Mouse (Mus musculus) heart, embryonic 14.5 days (tissue): ENCODE results near the gene Nat8f3. TPM values are rescaled to one million over a fixed set of nuclear protein-coding genes. Genes with fewer than 3 reads are reported as not detected.
"Not testable (repeated sequence)": the region's sequence is repeated elsewhere in the genome, so short reads cannot be mapped to it uniquely, and the experiment has no call there.

Source experiments
- ATAC-seq: fragments of 200-750 bp; cut with Nextera tagmentation; 2 replicates; pipeline ENCODE4 v1.8.0; 2017; ENCODE audit warnings: low read depth, moderate TSS enrichment; ENCODE audit not compliant: insufficient number of reproducible peaks, insufficient read depth, low FRiP score
- H3K27ac ChIP-seq, 2 experiments: fragments of 200-500 bp in 1 of 2; fragments of 300-500 bp in 1 of 2; sonication (generic) in 1 of 2; replicated peaks in 1 of 2; 2 replicates each; pipeline ENCODE4 v1.5.1; 2012 to 2014; ENCODE audit warnings: low read depth in 2 of 2, low read length in 2 of 2, control low read depth in 1 of 2, mild to moderate bottlenecking in 1 of 2, mixed read lengths in 1 of 2; ENCODE audit not compliant: control insufficient read depth in 1 of 2, insufficient read depth in 1 of 2
- H3K27me3 ChIP-seq: fragments of 300-500 bp; sonication (generic); 2 replicates; pipeline ENCODE4 v1.6.1; 2014; ENCODE audit warnings: mild to moderate bottlenecking, low read length, control low read depth; ENCODE audit not compliant: control insufficient read depth, insufficient read depth
- H3K36me3 ChIP-seq: fragments of 300-500 bp; sonication (generic); 2 replicates; pipeline ENCODE4 v1.6.1; 2014; ENCODE audit warnings: mild to moderate bottlenecking, control low read depth, low read length, mixed read lengths; ENCODE audit not compliant: control insufficient read depth, insufficient read depth
- H3K4me1 ChIP-seq, 2 experiments: fragments of 200-500 bp in 1 of 2; fragments of 300-500 bp in 1 of 2; sonication (generic) in 1 of 2; 2 replicates each; pipeline ENCODE4 v1.6.1; 2012 to 2014; ENCODE audit warnings: low read length in 2 of 2, control low read depth in 1 of 2, mixed read lengths in 1 of 2; ENCODE audit not compliant: control insufficient read depth in 2 of 2, insufficient read depth in 2 of 2
- H3K4me2 ChIP-seq: fragments of 300-500 bp; sonication (generic); 2 replicates; pipeline ENCODE4 v1.6.1; 2014; ENCODE audit warnings: mild to moderate bottlenecking, low read length
- H3K4me3 ChIP-seq, 2 experiments: fragments of 200-500 bp in 1 of 2; fragments of 300-500 bp in 1 of 2; sonication (generic) in 1 of 2; 2 replicates each; pipeline ENCODE4 v1.5.1; 2012 to 2014; ENCODE audit warnings: low read length in 2 of 2, mild to moderate bottlenecking in 2 of 2, control low read depth in 1 of 2, low read depth in 1 of 2, moderate library complexity in 1 of 2; ENCODE audit not compliant: control insufficient read depth in 1 of 2, insufficient read depth in 1 of 2
- H3K9ac ChIP-seq: fragments of 300-500 bp; sonication (generic); 2 replicates; pipeline ENCODE4 v1.6.1; 2014; ENCODE audit warnings: mild to moderate bottlenecking, low read length
- H3K9me3 ChIP-seq: fragments of 300-500 bp; sonication (generic); 2 replicates; pipeline ENCODE4 v1.6.1; 2016; ENCODE audit warnings: low read length, control low read depth; ENCODE audit not compliant: control insufficient read depth
- WGBS: fragments of 180-500 bp; shearing (Covaris S2); extraction: QIAGEN DNeasy Blood & Tissue Kit; methylation state at CpG from one replicate; pipeline ENCODE4 v1.1.7; 2014; 5-methylcytosine and 5-hydroxymethylcytosine counted together
- polyA plus RNA-seq: library from polyadenylated mRNA; unstranded; fragments of >200 nt; fragmentation: Nextera tagmentation; extraction: Ambion mirVana; gene quantifications from 2 replicates; pipeline ENCODE4 v1.2.1, GENCODE M21; 2014

Nat8f3 gene
- polyA plus RNA-seq = not detected in 2 replicates

DNA sequence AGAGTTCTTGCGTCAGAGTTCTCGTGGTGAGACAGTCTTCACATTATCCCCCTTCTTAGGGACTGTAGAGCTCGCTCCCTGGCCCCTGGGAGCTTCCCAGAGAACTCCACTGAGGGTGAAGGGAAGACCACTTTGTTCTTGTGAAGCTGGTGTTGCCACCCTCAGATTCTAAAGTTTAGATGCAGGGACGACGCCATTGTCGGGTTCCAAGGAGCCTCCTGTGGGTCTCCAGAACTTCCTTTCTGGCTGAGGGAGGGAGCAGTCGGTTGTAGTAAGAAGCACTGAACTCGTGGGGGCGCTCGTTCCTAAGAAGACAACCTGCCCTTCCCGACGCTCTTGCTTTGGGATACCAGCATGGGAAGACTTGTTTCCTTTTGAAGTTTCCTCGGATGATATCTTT is at the start of gene Nat8f3:
Gene Nat8f3, minus strand, starts transcription at position 223 of the 400 bp plus-strand sequence.
- H3K27ac ChIP-seq, H3K9me3 ChIP-seq, H3K4me3 ChIP-seq, H3K4me1 ChIP-seq, H3K27me3 ChIP-seq, H3K9ac ChIP-seq, ATAC-seq, H3K4me2 ChIP-seq, H3K36me3 ChIP-seq: not testable (repeated sequence)
- WGBS = 60% methylated on average over 13 of the region's 13 CpGs

DNA sequence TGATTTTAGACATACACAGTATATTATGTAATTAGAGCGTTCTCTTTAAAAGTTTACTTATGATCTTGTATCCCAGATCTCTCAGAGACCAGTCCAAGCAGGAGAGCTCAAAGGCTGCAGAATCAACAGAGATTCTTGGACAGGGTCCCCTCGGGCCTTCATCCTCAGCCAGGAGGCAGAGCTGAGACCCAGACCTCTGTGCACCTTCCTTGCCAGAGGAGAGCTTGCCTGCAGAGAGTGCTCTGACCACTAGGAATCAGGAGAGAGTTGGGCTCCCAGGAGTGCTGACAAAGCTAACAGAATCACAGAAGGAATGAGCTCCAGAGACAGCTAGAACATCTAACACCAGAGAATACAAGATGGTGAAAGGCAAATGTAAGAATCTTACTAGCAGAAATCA is 47.8 kb upstream of the Nat8f3 start:
- no peaks in the 10 kb centered on the region for H3K27me3 ChIP-seq
- ATAC-seq = no peak
- no peak overlapping the region for H3K4me2 ChIP-seq
- no peaks in the 10 kb centered on the region for H3K36me3 ChIP-seq
- no peak overlapping the region for H3K27ac ChIP-seq
- no peak overlapping the region for H3K4me3 ChIP-seq
- 72% methylated on average over 2 of the region's 2 CpGs for WGBS
- H3K4me1 ChIP-seq = no peaks in the 10 kb centered on the region
- no peaks in the 10 kb centered on the region for H3K9me3 ChIP-seq
- H3K9ac ChIP-seq = no peak overlapping the region

DNA sequence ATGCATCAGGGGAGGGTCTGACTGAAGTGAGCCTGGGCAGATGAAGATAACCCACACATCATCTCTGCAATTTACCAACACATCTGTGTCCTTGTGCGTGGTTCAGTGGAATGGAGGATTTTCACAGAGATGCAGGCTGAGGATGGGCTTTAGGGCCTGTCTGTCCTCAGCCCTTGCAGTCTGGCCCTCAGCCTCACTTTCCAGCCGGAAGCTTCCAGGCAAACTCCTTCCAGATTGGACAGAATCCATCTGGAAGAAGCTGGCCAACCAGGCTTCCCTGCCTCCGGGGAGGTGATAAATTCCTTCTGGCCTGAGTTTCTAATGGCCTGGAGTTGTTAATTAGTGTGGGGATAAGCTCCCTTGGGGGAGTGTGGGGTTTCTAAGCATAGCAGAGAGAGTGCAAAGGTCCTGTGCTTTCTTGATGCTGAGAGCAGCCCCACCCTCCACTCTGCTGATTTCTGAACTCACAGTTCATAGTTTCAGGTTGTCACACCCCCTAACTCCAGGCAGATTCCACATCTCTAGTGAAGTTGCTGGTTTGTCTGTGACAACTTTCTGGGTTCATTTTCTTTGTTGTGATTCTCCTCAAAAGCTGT is 45.5 kb upstream of the Nat8f3 start:
- not testable (repeated sequence) for H3K4me1 ChIP-seq, H3K4me3 ChIP-seq, H3K27ac ChIP-seq, H3K4me2 ChIP-seq, ATAC-seq, H3K9ac ChIP-seq, H3K9me3 ChIP-seq, H3K36me3 ChIP-seq, H3K27me3 ChIP-seq
- WGBS = 55% methylated on average over 3 of the region's 3 CpGs

DNA sequence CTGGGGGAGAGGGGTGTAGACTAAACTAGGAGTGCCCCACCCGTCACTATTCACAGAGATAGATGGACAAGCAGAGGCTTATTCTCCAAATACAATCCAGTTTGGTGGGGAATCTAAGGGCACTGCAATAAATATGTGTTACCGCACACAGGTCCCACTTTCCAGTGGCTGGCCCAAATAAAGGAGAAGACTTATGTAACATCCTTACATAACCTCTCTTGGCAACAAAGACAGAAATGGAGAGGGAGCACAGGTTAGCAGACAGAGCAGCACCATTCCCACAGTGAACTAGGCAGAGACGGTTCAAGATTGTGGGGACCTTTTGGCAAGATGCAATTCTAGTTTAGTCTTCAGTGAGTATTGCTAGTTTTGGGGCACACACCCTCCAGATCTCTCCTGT is 45.0 kb upstream of the Nat8f3 start:
- not testable (repeated sequence) for H3K4me3 ChIP-seq, H3K9me3 ChIP-seq, H3K4me1 ChIP-seq, H3K27me3 ChIP-seq, H3K9ac ChIP-seq, H3K36me3 ChIP-seq, H3K4me2 ChIP-seq, H3K27ac ChIP-seq, ATAC-seq
- 89% methylated on average over 2 of the region's 3 CpGs for WGBS

DNA sequence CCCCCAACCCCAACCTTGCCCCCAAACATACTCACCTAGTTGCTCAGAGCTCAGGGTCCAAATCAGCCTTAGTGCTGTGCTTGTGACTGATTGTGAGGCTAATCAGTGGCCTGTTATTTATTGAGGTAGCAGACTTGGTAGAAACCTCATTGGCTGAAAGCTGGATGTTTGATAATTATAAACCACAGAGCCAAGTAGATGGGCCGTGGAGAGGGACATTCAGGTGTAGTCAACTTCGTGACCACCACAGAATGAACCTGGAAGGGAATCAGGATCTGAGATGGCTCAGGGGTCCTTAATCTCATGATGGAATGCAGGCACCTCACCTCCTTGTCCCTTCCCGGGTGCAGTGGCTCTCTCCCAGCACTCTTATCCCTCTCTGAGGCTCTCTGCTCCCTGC is 44.2 kb upstream of the Nat8f3 start:
- H3K4me2 ChIP-seq, H3K27me3 ChIP-seq, H3K4me3 ChIP-seq, H3K9me3 ChIP-seq, H3K9ac ChIP-seq, ATAC-seq, H3K27ac ChIP-seq, H3K4me1 ChIP-seq, H3K36me3 ChIP-seq: not testable (repeated sequence)
- 46% methylated on average over 2 of the region's 3 CpGs for WGBS

DNA sequence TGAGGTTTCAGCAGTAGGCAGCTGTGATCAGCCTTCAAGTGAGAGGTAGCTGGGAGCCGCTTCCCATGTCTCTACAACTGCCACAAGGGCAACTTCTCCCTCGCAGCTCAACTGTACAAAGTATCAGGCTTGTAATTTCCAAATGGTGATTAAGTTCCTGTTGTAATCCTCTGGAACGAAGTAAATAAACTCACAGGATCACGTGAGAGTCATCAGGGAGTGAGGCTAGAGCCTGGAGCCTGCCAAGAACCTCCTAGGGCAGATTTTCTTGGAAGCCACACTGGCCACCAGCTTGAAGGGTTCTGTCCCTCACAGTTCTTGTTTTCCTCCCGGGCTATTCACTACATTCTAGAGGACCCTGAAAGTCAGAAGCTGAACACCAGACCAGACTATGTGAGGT is 37.6 kb upstream of the Nat8f3 start:
- H3K36me3 ChIP-seq, H3K27me3 ChIP-seq, H3K4me3 ChIP-seq, ATAC-seq, H3K4me2 ChIP-seq, H3K27ac ChIP-seq, H3K9ac ChIP-seq, H3K9me3 ChIP-seq, H3K4me1 ChIP-seq: not testable (repeated sequence)
- 69% methylated on average over 5 of the region's 5 CpGs for WGBS

DNA sequence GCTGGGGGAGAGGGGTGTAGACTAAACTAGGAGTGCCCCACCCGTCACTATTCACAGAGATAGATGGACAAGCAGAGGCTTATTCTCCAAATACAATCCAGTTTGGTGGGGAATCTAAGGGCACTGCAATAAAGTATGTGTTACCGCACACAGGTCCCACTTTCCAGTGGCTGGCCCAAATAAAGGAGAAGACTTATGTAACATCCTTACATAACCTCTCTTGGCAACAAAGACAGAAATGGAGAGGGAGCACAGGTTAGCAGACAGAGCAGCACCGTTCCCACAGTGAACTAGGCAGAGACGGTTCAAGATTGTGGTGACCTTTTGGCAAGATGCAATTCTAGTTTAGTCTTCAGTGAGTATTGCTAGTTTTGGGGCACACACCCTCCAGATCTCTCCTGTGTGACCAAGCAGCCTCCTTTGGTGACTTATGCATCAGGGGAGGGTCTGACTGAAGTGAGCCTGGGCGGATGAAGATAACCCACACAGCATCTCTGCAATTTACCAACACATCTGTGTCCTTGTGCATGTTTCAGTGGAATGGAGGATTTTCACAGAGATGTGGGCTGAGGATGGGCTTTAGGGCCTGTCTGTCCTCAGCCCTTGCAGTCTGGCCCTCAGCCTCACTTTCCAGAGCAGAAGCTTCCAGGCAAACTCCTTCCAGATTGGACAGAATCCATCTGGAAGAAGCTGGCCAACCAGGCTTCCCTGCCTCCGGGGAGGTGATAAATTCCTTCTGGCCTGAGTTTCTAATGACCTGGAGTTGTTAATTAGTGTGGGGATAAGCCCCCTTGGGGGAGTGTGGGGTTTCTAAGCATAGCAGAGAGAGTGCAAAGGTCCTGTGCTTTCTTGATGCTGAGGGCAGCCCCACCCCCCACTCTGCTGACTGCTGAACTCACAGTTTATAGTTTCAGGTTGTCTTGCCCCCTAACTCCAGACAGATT is 2.2 kb downstream of the Nat8f3 start:
- not testable (repeated sequence) for H3K27ac ChIP-seq, H3K4me3 ChIP-seq, H3K9ac ChIP-seq, H3K36me3 ChIP-seq, ATAC-seq, H3K4me1 ChIP-seq, H3K9me3 ChIP-seq, H3K27me3 ChIP-seq, H3K4me2 ChIP-seq
- WGBS = 69% methylated on average over 5 of the region's 6 CpGs
